In the genomic region with DNA sequence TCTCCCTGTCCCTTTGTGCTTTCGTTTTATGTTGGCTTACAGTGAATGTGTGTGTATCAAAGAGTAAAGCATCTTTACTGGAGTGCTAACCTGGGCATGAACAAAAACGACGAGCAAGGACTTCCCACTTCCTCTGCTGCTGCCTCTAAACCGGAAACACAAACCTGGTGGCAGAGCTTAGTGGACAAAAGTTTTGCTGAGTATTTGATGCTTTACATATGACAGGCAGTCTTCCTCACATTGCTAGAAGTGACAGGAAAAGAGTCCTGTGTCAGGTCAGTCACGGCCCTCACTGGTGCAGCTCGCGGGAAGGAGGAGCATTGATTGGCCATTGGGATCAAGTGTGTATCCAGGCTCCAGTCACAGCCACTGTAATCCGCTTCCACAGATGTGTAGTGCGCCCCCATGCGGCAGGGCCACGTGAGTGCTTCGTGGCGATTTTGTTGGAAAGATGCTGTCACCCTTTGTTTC, we compare ENCODE assay signal across 8 mouse cellular contexts. TPM values are rescaled to one million over a fixed set of nuclear protein-coding genes. Genes with fewer than 3 reads are reported as not detected.
A peak's percentile ranks its signal among the peaks of the same experiment; 100 is the strongest.
DNase-seq lines count a peak whose midpoint lies in the region; ATAC-seq and TF ChIP-seq lines count a peak whose summit lies in the region.

No protein-coding gene starts in this region.

- H3K4me3 ChIP-seq in bone marrow, adult 2 months (replicated peaks; ENCODE audit: control insufficient read depth, low read depth, low read length), result peak overlapping the region; percentile 88
- H3K4me3 ChIP-seq in embryonic facial prominence, embryonic 15.5 days (replicated peaks), result peak overlapping the region; percentile 33
- peak overlapping the region; percentile 66 for H3K4me3 ChIP-seq in heart, embryonic 10.5 days
- H3K4me3 ChIP-seq in kidney, embryonic 14.5 days (ENCODE audit: low read length), result peak overlapping the region; percentile 38
- H3K4me3 ChIP-seq in limb, embryonic 14.5 days (replicated peaks; ENCODE audit: low read length), result peak overlapping the region; percentile 31
- peak overlapping the region; percentile 25 for H3K4me3 ChIP-seq in midbrain, embryonic 16.5 days (ENCODE audit: low read depth, low read length)
- peak overlapping the region; percentile 74 for H3K4me3 ChIP-seq in spleen, adult 2 months (ENCODE audit: extremely low read depth, insufficient read depth, insufficient read length)

- peak; percentile 90 for DNase-seq in A20 (ENCODE audit: low read depth, low spot score)
- DNase-seq in heart, embryonic 10.5 days (ENCODE audit: low spot score), result peak; percentile 95
- peak; percentile 77 for DNase-seq in limb, embryonic 14.5 days (ENCODE audit: low spot score)
- DNase-seq in spleen, adult 2 months (ENCODE audit: low read depth in 1 of 2, low spot score in 2 of 2), result peak; percentile 67 to 76

- under 1% methylated on average over 13 of the region's 13 CpGs for WGBS in bone marrow, adult 2 months
- 3% methylated on average over 13 of the region's 13 CpGs for WGBS in embryonic facial prominence, embryonic 15.5 days
- 1% methylated on average over 13 of the region's 13 CpGs for WGBS in heart, embryonic 10.5 days
- 2% methylated on average over 13 of the region's 13 CpGs for WGBS in kidney, embryonic 14.5 days
- whole genome bisulfite sequencing in limb, embryonic 14.5 days, result 1% methylated on average over 13 of the region's 13 CpGs
- WGBS in midbrain, embryonic 16.5 days, result 2% methylated on average over 13 of the region's 13 CpGs
- under 1% methylated on average over 13 of the region's 13 CpGs for WGBS in spleen, adult 2 months

- peak overlapping the region; percentile 5; the same call in 1 of the 2 replicates for H3K27ac ChIP-seq in bone marrow, adult 2 months (ENCODE audit: control insufficient read depth, insufficient read depth, low read depth, low read length, poor library complexity)
- 0 out of 2 replicates have a peak overlapping the region, but pooled peaks have one; percentile 25 for H3K27ac ChIP-seq in embryonic facial prominence, embryonic 15.5 days (replicated peaks)
- H3K27ac ChIP-seq in heart, embryonic 10.5 days, result peak overlapping the region; percentile 73; the same call in 1 of the 2 replicates
- no peak overlapping the region for H3K27ac ChIP-seq in kidney, embryonic 14.5 days (ENCODE audit: low read depth, low read length)
- no peak overlapping the region for H3K27ac ChIP-seq in limb, embryonic 14.5 days (replicated peaks; ENCODE audit: low read depth, low read length)
- peak overlapping the region; percentile 39; the same call in 1 of the 2 replicates for H3K27ac ChIP-seq in midbrain, embryonic 16.5 days (ENCODE audit: low read length)
- H3K27ac ChIP-seq in spleen, adult 2 months (ENCODE audit: insufficient read depth, low read length), result peak overlapping the region; percentile 61

- H3K36me3 ChIP-seq in embryonic facial prominence, embryonic 15.5 days, result no peaks in the 10 kb centered on the region
- H3K36me3 ChIP-seq in heart, embryonic 10.5 days, result no peaks in the 10 kb centered on the region
- H3K36me3 ChIP-seq in kidney, embryonic 14.5 days (ENCODE audit: control insufficient read depth, insufficient read depth, low read length), result 0 out of 2 replicates have a peak, but pooled peaks cover 3% of the 10 kb centered on the region
- H3K36me3 ChIP-seq in limb, embryonic 14.5 days (ENCODE audit: control insufficient read depth, insufficient read depth, low read length), result no peaks in the 10 kb centered on the region
- H3K36me3 ChIP-seq in midbrain, embryonic 16.5 days (ENCODE audit: control insufficient read depth, insufficient read depth, low read length), result no peaks in the 10 kb centered on the region
- no peaks in the 10 kb centered on the region for H3K36me3 ChIP-seq in spleen, adult 2 months (ENCODE audit: control insufficient read depth, insufficient read depth, low read length)

- TF ChIP-seq CTCF in bone marrow, adult 2 months (IDR thresholded peaks at IDR 0.05; ENCODE audit: control insufficient read depth, insufficient read depth, low read length), result peak; percentile 97
- peak; percentile 93 for TF ChIP-seq CTCF in spleen, adult 2 months (IDR thresholded peaks at IDR 0.05; ENCODE audit: extremely low read depth, insufficient read depth, insufficient read length, insufficient replicate concordance)

- H3K27me3 ChIP-seq in embryonic facial prominence, embryonic 15.5 days, result no peaks in the 10 kb centered on the region
- no peaks in the 10 kb centered on the region for H3K27me3 ChIP-seq in heart, embryonic 10.5 days (ENCODE audit: insufficient read depth, poor library complexity, severe bottlenecking)
- H3K27me3 ChIP-seq in kidney, embryonic 14.5 days (ENCODE audit: control insufficient read depth, insufficient read depth, low read length), result no peaks in the 10 kb centered on the region
- H3K27me3 ChIP-seq in limb, embryonic 14.5 days (ENCODE audit: control insufficient read depth, insufficient read depth, low read length), result no peaks in the 10 kb centered on the region
- no peaks in the 10 kb centered on the region for H3K27me3 ChIP-seq in midbrain, embryonic 16.5 days (ENCODE audit: control insufficient read depth, insufficient read depth, low read depth, low read length)
- no peaks in the 10 kb centered on the region for H3K27me3 ChIP-seq in spleen, adult 2 months (ENCODE audit: control insufficient read depth, insufficient read depth, low read length)

- peaks cover 4% of the 10 kb centered on the region for H3K4me1 ChIP-seq in bone marrow, adult 2 months (ENCODE audit: control insufficient read depth, insufficient read depth, low read length)
- peaks cover 91% of the 10 kb centered on the region for H3K4me1 ChIP-seq in embryonic facial prominence, embryonic 15.5 days
- peaks cover 91% of the 10 kb centered on the region for H3K4me1 ChIP-seq in heart, embryonic 10.5 days
- H3K4me1 ChIP-seq in kidney, embryonic 14.5 days (ENCODE audit: control insufficient read depth, insufficient read depth, low read length), result peaks cover 31% of the 10 kb centered on the region
- peaks cover 68% of the 10 kb centered on the region for H3K4me1 ChIP-seq in limb, embryonic 14.5 days (ENCODE audit: control insufficient read depth, insufficient read depth, low read length)
- peaks cover 82% of the 10 kb centered on the region for H3K4me1 ChIP-seq in midbrain, embryonic 16.5 days (ENCODE audit: control insufficient read depth, insufficient read depth, low read length)
- H3K4me1 ChIP-seq in spleen, adult 2 months (ENCODE audit: control insufficient read depth, insufficient read depth, insufficient read length), result peaks cover 25% of the 10 kb centered on the region; the same call in 1 of the 2 replicates

- TF ChIP-seq POLR2A in bone marrow, adult 2 months (IDR thresholded peaks at IDR 0.05; ENCODE audit: borderline replicate concordance, control insufficient read depth, low read depth, low read length), result no peak
- no peak for TF ChIP-seq POLR2A in limb, embryonic 14.5 days (IDR thresholded peaks at IDR 0.05; ENCODE audit: borderline replicate concordance, extremely low read depth, insufficient read depth, insufficient read length)
- no peak for TF ChIP-seq POLR2A in spleen, adult 2 months (IDR thresholded peaks at IDR 0.05; ENCODE audit: low read depth, low read length)

- H3K9me3 ChIP-seq in embryonic facial prominence, embryonic 15.5 days (replicated peaks), result no peaks in the 10 kb centered on the region
- no peaks in the 10 kb centered on the region for H3K9me3 ChIP-seq in heart, embryonic 10.5 days
- no peaks in the 10 kb centered on the region for H3K9me3 ChIP-seq in kidney, embryonic 14.5 days (ENCODE audit: control insufficient read depth, low read length)
- H3K9me3 ChIP-seq in limb, embryonic 14.5 days (ENCODE audit: control insufficient read depth, low read length), result no peaks in the 10 kb centered on the region
- no peaks in the 10 kb centered on the region for H3K9me3 ChIP-seq in midbrain, embryonic 16.5 days (replicated peaks; ENCODE audit: control insufficient read depth, low read length, poor library complexity, severe bottlenecking)

- peak overlapping the region; percentile 53 for H3K4me2 ChIP-seq in embryonic facial prominence, embryonic 15.5 days (replicated peaks)
- peak overlapping the region; percentile 55 for H3K4me2 ChIP-seq in kidney, embryonic 14.5 days (replicated peaks; ENCODE audit: low read depth, low read length)
- H3K4me2 ChIP-seq in limb, embryonic 14.5 days (replicated peaks; ENCODE audit: low read depth, low read length, severe bottlenecking), result peak overlapping the region; percentile 49
- H3K4me2 ChIP-seq in midbrain, embryonic 16.5 days (ENCODE audit: low read length), result peak overlapping the region; percentile 56

- H3K9ac ChIP-seq in embryonic facial prominence, embryonic 15.5 days, result no peak overlapping the region
- peak overlapping the region; percentile 31; the same call in 1 of the 2 replicates for H3K9ac ChIP-seq in kidney, embryonic 14.5 days (ENCODE audit: low read depth, low read length)
- peak overlapping the region; percentile 31; the same call in 1 of the 2 replicates for H3K9ac ChIP-seq in limb, embryonic 14.5 days (ENCODE audit: low read depth, low read length, severe bottlenecking)
- 0 out of 2 replicates have a peak overlapping the region, but pooled peaks have one; percentile 43 for H3K9ac ChIP-seq in midbrain, embryonic 16.5 days (ENCODE audit: low read depth, low read length)

- ATAC-seq in embryonic facial prominence, embryonic 15.5 days (ENCODE audit: insufficient number of reproducible peaks, low FRiP score, low TSS enrichment, low read depth), result peak; percentile 49; the same call in 1 of the 2 replicates
- ATAC-seq in kidney, embryonic 14.5 days (ENCODE audit: low FRiP score, low TSS enrichment), result peak; percentile 86
- peak; percentile 63; the same call in 1 of the 2 replicates for ATAC-seq in limb, embryonic 14.5 days (ENCODE audit: low FRiP score, low read depth)
- peak; percentile 26; the same call in 1 of the 2 replicates for ATAC-seq in midbrain, embryonic 16.5 days

RNA-seq across cellular contexts. Expression of a gene that starts 35.7 kb away (rescaled TPM):
- 51.3 and 69.2 TPM in 2 replicates for polyA plus RNA-seq in bone marrow, adult 2 months (2011; ENCODE audit: insufficient read depth, insufficient read length, low replicate concordance, missing spikeins)
- polyA plus RNA-seq in embryonic facial prominence, embryonic 15.5 days (2015; fragmentation: Nextera tagmentation; extraction: Ambion mirVana), result 34.4 and 41.3 TPM in 2 replicates
- polyA plus RNA-seq in heart, embryonic 10.5 days (2016; fragmentation: Nextera tagmentation; extraction: Ambion mirVana), result 19.0 and 24.7 TPM in 2 replicates
- 40.1 and 48.2 TPM in 2 replicates for polyA plus RNA-seq in kidney, embryonic 14.5 days (2014; fragmentation: Nextera tagmentation; extraction: Ambion mirVana)
- 221 and 237 TPM in 2 replicates for polyA plus RNA-seq in limb, embryonic 14.5 days (2012; rRNA removed)
- 40.4 and 50.4 TPM in 2 replicates for polyA plus RNA-seq in limb, embryonic 14.5 days (2014; fragmentation: Nextera tagmentation; extraction: Ambion mirVana)
- polyA plus RNA-seq in midbrain, embryonic 16.5 days (2015; fragmentation: Nextera tagmentation; extraction: Ambion mirVana), result 31.4 and 38.4 TPM in 2 replicates
- polyA plus RNA-seq in spleen, adult 2 months (2012; rRNA removed), result 54.3 and 60.7 TPM in 2 replicates

Comparison
In these comparisons a context has a peak if more than half of its experiments do, and no peak if none do; other contexts are left out.
1. H3K27ac ChIP-seq: peak in bone marrow, adult 2 months (single experiment), embryonic facial prominence, embryonic 15.5 days (single experiment), heart, embryonic 10.5 days (single experiment), midbrain, embryonic 16.5 days (single experiment) and spleen, adult 2 months (single experiment); none in kidney, embryonic 14.5 days (single experiment) and limb, embryonic 14.5 days (single experiment).
2. H3K4me3 ChIP-seq: peak in every context shown above with its lines; median percentile 88 in bone marrow, adult 2 months; 74 in spleen, adult 2 months; 66 in heart, embryonic 10.5 days; 38 in kidney, embryonic 14.5 days; 33 in embryonic facial prominence, embryonic 15.5 days; 31 in limb, embryonic 14.5 days; 25 in midbrain, embryonic 16.5 days.
3. ATAC-seq: peak in every context shown above with its lines; median percentile 86 in kidney, embryonic 14.5 days; 63 in limb, embryonic 14.5 days; 49 in embryonic facial prominence, embryonic 15.5 days; 26 in midbrain, embryonic 16.5 days.
4. Peak in every context shown above with its lines, with median percentiles within 50 percentile points of each other: DNase-seq and H3K4me2 ChIP-seq.